Mouse (Mus musculus) intestine, postnatal 0 days (tissue): ENCODE results near the gene Mcm9. TPM values are rescaled to one million over a fixed set of nuclear protein-coding genes. Genes with fewer than 3 reads are reported as not detected.
"Not testable (repeated sequence)": the region's sequence is repeated elsewhere in the genome, so short reads cannot be mapped to it uniquely, and the experiment has no call there.

Source experiments
- ATAC-seq: fragments of 200-750 bp; cut with Nextera tagmentation; 2 replicates; pipeline ENCODE4 v1.8.0; 2017; ENCODE audit warnings: mild to moderate bottlenecking, moderate TSS enrichment, moderate library complexity
- H3K27ac ChIP-seq: fragments of 300-500 bp; sonication (generic); 2 replicates; pipeline ENCODE4 v1.5.1; 2014; ENCODE audit warnings: mild to moderate bottlenecking, low read depth, low read length, moderate library complexity
- H3K27me3 ChIP-seq: fragments of 300-500 bp; sonication (generic); replicated peaks from 2 replicates; pipeline ENCODE4 v1.6.1; 2014; ENCODE audit warnings: low read length, mixed read lengths; ENCODE audit not compliant: control insufficient read depth, insufficient read depth
- H3K36me3 ChIP-seq: fragments of 300-500 bp; sonication (generic); 2 replicates; pipeline ENCODE4 v1.6.1; 2014; ENCODE audit warnings: mild to moderate bottlenecking, moderate library complexity; ENCODE audit not compliant: control insufficient read depth, insufficient read depth
- H3K4me1 ChIP-seq: fragments of 300-500 bp; sonication (generic); replicated peaks from 2 replicates; pipeline ENCODE4 v1.6.1; 2014; ENCODE audit warnings: antibody characterized with exemption, low read length, mixed read lengths; ENCODE audit not compliant: control insufficient read depth, insufficient read depth
- H3K4me2 ChIP-seq: fragments of 300-500 bp; sonication (generic); replicated peaks from 2 replicates; pipeline ENCODE4 v1.6.1; 2014; ENCODE audit warnings: low read depth, mild to moderate bottlenecking, moderate library complexity
- H3K4me3 ChIP-seq: fragments of 300-500 bp; sonication (generic); 2 replicates; pipeline ENCODE4 v1.5.1; 2014; ENCODE audit warnings: low read depth, low read length
- H3K9ac ChIP-seq: fragments of 300-500 bp; sonication (generic); 2 replicates; pipeline ENCODE4 v1.6.1; 2014; ENCODE audit warnings: mild to moderate bottlenecking, low read depth, low read length
- H3K9me3 ChIP-seq: fragments of 300-500 bp; sonication (generic); 2 replicates; pipeline ENCODE4 v1.6.1; 2016; ENCODE audit warnings: mixed run types; ENCODE audit not compliant: control insufficient read depth
- CTCF ChIP-seq: sonication (generic); IDR thresholded peaks from 2 replicates; pipeline ENCODE4 v1.5.1; 2016; ENCODE audit warnings: low read depth, mild to moderate bottlenecking, control low read depth, antibody characterized with exemption, moderate library complexity
- WGBS: fragments of 180-500 bp; shearing (Covaris S2); extraction: QIAGEN DNeasy Blood & Tissue Kit; methylation state at CpG from one replicate; pipeline ENCODE4 v1.1.7; 2014; 5-methylcytosine and 5-hydroxymethylcytosine counted together
- polyA plus RNA-seq: library from polyadenylated mRNA; unstranded; fragments of >200 nt; fragmentation: Nextera tagmentation; extraction: Ambion mirVana; gene quantifications from 2 replicates; pipeline ENCODE4 v1.2.1, GENCODE M21; 2015

Gene Mcm9
- polyA plus RNA-seq, 1 experiment from 2014 or later, result 3.5 TPM

DNA sequence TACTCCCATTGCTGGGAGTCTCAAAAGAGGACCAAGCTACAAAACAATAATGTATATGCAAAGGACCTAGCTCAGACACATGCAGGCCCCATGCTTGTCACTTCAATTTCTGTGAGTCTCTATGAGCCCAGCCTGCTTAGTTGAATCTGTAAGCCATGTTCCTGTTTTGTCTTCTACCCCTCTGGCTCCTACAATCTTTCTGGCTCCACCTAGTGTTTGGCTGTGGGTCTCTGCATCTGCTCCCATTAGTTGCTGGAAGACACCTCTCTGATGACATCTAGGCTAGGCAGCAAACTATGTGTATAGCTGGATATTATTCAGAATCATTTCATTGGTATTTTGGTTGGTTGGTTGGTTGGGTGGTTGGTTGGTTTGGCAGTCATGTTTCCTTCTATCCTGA is 130.7 kb downstream of the Mcm9 start:
- no peak overlapping the region for H3K4me2 ChIP-seq
- no peak for ATAC-seq
- H3K9ac ChIP-seq, result no peak overlapping the region
- H3K27ac ChIP-seq, result no peak overlapping the region
- H3K4me3 ChIP-seq, result no peak overlapping the region
- TF ChIP-seq CTCF, result peak; percentile 40
- H3K4me1 ChIP-seq, result no peaks in the 10 kb centered on the region
- H3K36me3 ChIP-seq, result no peaks in the 10 kb centered on the region
- H3K9me3 ChIP-seq, result no peaks in the 10 kb centered on the region
- no peaks in the 10 kb centered on the region for H3K27me3 ChIP-seq

GRCm38 (mm10) chr10:53495349-53495748 is 134.9 kb downstream of the Mcm9 start:
- not testable (repeated sequence) for H3K27me3 ChIP-seq, H3K4me3 ChIP-seq, H3K9me3 ChIP-seq, H3K36me3 ChIP-seq, H3K4me2 ChIP-seq, H3K4me1 ChIP-seq, ATAC-seq, H3K9ac ChIP-seq, H3K27ac ChIP-seq
- 96% methylated on average over 3 of the region's 3 CpGs for WGBS

- Histone ChIP-seq H3K4me2 (no peak overlapping the region), H3K4me3 (no peak overlapping the region), H3K36me3 (no peaks in the 10 kb centered on the region), H3K9me3 (no peaks in the 10 kb centered on the region), H3K9ac (no peak overlapping the region), H3K27ac (no peak overlapping the region), H3K4me1 (no peaks in the 10 kb centered on the region), H3K27me3 (no peaks in the 10 kb centered on the region)
- WGBS, result 89% methylated on average over 13 of the region's 13 CpGs
- ATAC-seq, result no peak
- no peak for TF ChIP-seq CTCF
These were observed 136.3 kb downstream of the Mcm9 start for GRCm38 (mm10) chr10:53493954-53494353.

Other genes with a start within 250 kb of the Mcm9 start
- 40.4 and 44.5 TPM in 2 replicates for gene Asf1a, start 33.7 kb downstream of the Mcm9 start, polyA plus RNA-seq
- 0.56 and 1.1 TPM in 2 replicates for gene Fam184a, start 120.7 kb upstream of the Mcm9 start, polyA plus RNA-seq